Mouse (Mus musculus) erythroblast, embryonic 14.5 days (primary cell): ENCODE measurements around the gene Hdgfl3.

Source experiments
- GATA1 ChIP-seq: IDR thresholded peaks from 2 replicates; pipeline ENCODE4 v1.6.1; 2012; ENCODE audit warnings: low read length, inconsistent platforms, mixed read lengths
- TAL1 ChIP-seq: IDR thresholded peaks from 3 replicates; pipeline ENCODE4 v1.6.1; 2012; ENCODE audit warnings: low read length, inconsistent platforms, mixed read lengths

DNA sequence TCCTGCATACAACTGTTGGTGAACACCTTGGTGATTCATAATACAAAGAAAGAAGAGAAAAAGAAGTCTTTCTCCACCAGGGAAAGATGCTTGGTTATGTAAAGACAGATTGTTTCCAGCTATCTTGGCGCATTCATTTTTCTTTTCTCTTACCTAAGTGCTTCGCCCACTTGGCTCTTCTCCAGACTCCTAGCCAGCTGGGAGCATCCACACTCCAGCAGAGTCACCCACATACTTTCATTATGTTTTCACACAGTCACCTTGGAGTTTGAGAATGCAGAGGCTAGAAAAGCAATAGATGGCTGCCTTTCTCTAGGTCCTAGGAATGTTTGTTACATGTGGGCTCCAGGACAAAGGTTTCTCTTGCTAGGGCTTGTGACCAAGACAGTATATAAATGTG lies 16.2 kb upstream of the Hdgfl3 start:
- TF ChIP-seq GATA1 (no peak), TAL1 (no peak)
